Mouse (Mus musculus) layer of hippocampus, postnatal 36 days (tissue): ENCODE results near the gene Scpep1. TPM values are rescaled to one million over a fixed set of nuclear protein-coding genes. Genes with fewer than 3 reads are reported as not detected.
"Not testable (repeated sequence)": the region's sequence is repeated elsewhere in the genome, so short reads cannot be mapped to it uniquely, and the experiment has no call there.

ENCODE experiments used
- DNase-seq, 2 experiments: peaks; one replicate each; pipeline ENCODE4 v3.0.0; 2022
- total RNA-seq, 2 experiments: library from RNA; stranded (reverse); gene quantifications; 2 replicates each; pipeline ENCODE4 v1.2.3; 2021

Scpep1 gene
- total RNA-seq, result 10 to 100 TPM; 12.9 to 13.1 TPM

GRCm38 (mm10) chr11:88955217-88955969, at the start of gene Scpep1:
TSS of gene Scpep1 (minus strand) at chr11:88955465.
- peak; percentile 94 for DNase-seq

GRCm38 (mm10) chr11:89003726-89004125, 48.5 kb upstream of the Scpep1 start:
- DNase-seq, result no peak

DNA sequence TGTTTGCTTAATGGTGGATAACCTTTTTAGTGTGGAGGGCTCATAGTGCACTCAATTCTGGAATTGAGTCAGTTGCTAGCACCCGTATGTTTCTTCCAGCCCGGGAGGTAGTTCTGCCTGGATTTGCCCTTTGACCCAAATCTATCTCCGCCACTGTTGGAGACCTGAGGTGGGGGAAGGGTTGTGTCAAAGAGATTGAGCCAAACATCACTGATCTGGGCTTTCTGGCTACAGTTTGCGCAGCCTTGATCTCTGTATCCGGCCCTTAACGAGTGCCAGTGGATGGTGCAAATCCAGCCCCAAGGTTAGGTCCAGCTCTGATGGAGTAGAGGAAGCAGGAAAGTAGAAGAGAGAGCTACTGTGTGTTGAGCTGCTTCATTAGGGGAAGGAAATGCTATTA, 47.8 kb upstream of the Scpep1 start:
- no peak for DNase-seq

GRCm38 (mm10) chr11:89002621-89003020, 47.4 kb upstream of the Scpep1 start:
- DNase-seq, result no peak

- no peak for DNase-seq
Observed at GRCm38 (mm10) chr11:89002068-89002467, 46.8 kb upstream of the Scpep1 start.

DNA sequence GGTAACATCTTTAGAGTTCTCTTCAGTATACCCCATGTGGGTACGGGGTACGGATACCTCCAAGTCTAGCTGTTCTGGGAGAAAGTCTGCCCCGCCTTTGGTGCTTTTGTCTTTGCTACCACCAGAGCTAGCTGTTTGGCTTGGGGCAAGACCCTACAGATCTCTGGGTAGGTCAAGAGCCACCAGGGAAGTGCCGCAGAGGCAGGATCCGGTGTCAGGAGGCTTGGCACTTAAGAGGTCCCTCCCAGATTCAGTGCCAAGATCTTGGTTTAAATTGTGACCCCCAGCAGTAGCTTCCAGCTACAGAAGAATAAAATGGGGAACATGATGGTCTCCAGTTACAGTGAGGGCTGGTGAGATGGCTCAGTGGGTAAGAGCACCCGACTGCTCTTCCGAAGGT, 46.3 kb upstream of the Scpep1 start:
- no peak for DNase-seq

- no peak for DNase-seq
Observed at GRCm38 (mm10) chr11:89000527-89000819, 45.2 kb upstream of the Scpep1 start.

- no peak for DNase-seq
Observed at GRCm38 (mm10) chr11:88999723-89000526, 44.7 kb upstream of the Scpep1 start.

- DNase-seq, result peak; percentile 43 to 52
Observed at GRCm38 (mm10) chr11:88998974-88999722, 43.9 kb upstream of the Scpep1 start, which contains the start of gene Trim25. TSS of gene Trim25 (plus strand) at chr11:88999376.

DNA sequence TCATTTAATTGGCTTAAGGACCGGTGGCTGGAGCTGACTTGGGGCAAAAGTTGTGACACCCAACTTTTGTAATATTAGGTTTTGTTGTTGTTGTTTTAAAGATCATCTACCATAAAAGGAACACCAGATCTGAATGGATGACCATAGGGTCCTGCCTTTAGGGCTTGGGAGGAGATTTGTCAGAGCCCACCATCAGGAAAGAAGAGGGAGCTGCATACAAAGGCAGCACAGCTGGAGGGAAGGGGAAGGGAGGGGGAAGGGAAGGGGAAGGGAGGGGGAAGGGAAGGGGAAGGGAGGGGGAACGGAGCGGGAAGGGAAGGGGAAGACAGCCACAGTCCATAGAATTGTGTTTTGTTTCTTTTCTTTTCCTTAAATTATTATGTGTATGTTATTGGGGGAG, 43.1 kb upstream of the Scpep1 start:
- no peak for DNase-seq

GRCm38 (mm10) chr11:88997343-88997742, 42.1 kb upstream of the Scpep1 start:
- DNase-seq, result not testable (repeated sequence)

DNA sequence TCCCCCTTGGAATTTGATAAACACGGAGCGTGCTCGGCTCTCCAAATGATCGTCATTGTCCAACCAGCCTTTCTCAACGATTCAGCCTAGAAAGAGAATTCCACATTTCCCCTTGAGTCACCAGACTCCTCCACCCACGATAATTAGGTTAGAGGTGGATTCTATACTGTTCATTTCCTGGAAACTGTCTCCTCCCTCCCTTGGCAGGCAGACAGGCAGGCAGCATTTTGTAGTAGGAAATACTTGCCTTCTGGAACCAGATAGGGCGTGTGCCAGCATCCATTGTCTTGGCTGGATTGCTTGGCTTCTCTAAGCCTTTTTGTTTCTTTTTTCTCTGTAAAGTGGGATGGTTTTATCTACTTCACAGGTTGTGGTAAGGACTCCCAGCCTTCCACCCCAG, 41.2 kb upstream of the Scpep1 start:
- DNase-seq, result no peak

DNA sequence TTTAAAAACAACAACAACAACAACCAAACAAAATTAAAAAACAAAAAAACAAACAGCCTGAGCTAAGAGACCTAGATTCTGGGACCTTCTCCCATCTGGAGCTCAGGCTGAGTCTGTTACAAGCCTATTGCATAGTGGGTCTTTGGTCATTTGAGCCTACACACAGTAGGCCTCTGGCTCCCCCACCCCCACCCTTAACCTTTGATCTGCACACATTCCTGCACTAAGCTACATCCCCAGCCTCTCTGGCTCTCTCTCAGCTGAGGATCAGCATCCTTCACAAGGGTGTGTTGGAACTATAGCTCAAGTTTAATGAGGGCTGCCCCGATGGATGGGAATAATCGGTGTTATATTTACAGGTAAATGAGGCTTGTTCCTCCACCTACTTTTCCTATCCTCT, 40.4 kb upstream of the Scpep1 start:
- DNase-seq, result no peak

DNA sequence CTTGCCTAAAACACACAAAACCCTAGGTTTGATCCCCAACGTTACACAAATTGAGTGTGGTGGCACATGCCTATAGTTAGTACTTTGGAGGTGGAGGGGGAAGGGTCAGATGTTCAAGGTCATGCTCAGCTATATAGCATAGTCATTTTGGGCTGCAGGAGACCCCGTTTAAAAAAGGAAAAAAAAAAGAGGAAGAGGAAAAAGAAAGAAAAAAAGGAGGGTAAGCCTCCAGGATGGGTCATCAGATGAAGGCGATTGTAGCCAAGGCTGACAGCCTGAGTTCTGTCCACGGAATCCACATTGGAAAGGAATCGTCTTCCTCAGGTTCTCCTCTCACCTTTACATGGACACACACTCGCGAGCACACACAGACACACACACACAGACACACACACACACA, 39.2 kb upstream of the Scpep1 start:
- DNase-seq, result no peak

DNA sequence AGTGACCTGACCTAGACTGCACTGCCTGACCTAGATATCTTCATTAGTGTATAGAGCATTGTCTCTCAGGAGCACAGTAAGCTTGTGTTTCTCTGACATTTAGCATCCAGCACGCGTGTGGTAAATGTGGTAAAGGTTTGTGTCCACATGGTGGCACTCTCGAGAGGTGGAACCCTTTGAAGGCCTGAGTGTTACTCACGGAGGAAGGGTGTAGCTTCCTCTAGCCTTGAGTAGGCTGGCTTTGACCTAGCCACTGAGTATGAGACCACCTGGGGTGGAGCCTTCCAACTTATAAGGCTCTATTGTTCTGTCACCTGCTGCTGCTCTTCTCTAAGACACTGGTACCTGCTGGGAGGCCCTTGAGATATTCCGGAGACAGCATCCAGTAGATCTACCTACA, 38.4 kb upstream of the Scpep1 start:
- DNase-seq, result no peak

- no peak for DNase-seq
Observed at GRCm38 (mm10) chr11:88993186-88993585, 37.9 kb upstream of the Scpep1 start.

DNA sequence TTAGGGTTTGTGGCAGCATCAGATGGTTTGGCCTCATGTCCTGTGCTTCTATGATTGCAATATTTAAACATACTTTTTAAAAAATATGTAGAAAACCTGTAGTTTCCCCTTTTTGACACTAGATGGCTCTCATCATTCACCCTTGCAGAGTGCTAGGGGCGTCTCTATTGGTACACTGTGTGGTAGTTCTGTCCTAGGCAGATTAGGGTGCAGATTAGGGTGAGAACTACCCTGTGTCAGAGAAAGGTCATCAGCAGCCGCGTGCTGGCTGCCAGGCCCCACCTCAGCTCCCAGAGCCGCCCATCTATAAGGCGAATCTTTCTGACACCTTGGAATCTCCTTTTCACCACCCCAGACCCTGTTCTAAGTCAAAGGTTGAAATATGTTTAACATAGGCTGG, 34.3 kb upstream of the Scpep1 start:
- DNase-seq, result no peak

GRCm38 (mm10) chr11:88988956-88989355, 33.7 kb upstream of the Scpep1 start:
- DNase-seq, result no peak

DNA sequence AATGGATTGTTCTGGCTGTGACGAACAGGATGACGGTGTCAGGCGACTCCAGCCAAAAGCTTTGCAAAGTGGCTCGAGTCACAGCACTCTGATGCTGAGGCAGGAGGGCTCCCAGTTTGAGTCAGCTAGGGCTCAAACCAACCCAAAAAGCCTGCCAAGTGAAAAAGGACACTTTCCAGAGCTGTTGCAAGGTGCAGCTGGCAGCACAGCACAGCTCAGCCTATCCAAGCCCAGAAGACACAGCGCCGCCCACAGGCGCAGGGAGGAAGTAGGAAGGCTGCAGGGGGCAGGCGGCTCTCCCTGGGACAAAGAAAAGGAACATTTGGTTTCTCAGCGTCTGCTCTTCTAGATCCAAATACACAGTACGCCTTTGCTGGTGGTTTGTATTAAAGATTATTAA, 31.4 kb upstream of the Scpep1 start:
- no peak for DNase-seq

DNA sequence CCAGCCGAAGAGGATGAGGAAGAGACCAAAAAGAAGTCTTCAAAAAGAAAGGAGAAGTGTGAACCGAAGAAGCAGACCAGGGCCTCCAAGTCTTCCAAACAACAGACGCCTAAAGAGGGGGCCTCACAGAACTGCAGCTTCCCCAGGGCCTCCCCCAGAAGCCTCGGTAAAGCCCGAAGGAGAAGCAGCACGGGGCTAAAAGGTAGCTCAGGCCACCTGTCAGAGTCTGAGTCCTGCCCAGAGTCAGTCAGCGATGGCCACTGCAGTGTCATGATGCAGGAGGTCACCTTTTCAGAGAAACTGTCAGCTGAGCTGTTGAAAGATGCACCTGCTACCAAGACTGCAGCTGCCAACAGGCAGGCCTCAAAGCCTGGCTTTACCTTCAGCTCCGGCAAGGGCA, 26.1 kb upstream of the Scpep1 start:
- no peak for DNase-seq

GRCm38 (mm10) chr11:88977188-88977587, 21.9 kb upstream of the Scpep1 start:
- DNase-seq, result no peak

DNA sequence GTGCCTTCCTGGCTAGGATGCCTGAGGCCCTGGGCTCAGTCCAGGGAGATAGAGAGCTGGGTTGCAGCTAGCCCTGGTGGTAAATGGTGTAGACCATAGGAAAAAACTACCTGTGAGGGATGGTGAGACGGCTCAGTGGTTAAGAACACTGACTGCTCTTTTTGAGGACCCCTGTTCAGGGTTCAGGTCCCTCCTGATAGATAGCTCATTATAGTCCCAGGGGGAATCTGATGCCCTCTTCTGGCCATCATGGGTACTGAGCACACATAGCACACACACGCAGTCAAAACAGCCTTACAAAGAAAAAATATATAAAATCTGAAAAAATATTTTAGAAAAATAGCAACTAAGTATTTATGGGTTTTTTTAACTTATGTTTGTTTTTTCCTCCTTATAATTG, 21.1 kb upstream of the Scpep1 start:
- no peak for DNase-seq
